Mouse (Mus musculus) frontal cortex, postnatal 36 days (tissue): ENCODE results near the gene Olfr31.

Experiments
- DNase-seq, 2 experiments: peaks; one replicate each; pipeline ENCODE4 v3.0.0; 2022; ENCODE audit warnings: low spot score in 2 of 2

Gene Olfr31

DNA sequence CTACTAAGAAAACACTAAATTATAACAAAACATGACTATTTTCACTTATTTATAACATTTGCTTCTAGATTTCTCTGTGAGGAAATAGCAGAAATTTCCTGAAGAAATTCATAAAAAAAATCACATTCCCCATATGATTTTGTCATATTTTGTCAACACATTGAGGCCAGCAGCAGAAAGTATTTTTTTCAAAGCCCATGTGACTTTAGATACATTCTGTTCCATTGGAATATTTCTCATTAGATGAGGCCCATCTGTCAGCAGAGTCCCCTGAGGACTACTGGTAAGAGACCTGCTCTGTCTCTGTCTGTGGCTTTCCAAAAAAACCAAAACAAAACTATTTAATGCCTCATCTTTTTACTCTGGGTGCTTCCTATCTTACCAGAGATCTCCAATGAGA lies at the start of gene Olfr31:
Olfr31 (plus strand) TSS at position 301 of the 400 bp plus-strand sequence.
- DNase-seq: no peak

DNA sequence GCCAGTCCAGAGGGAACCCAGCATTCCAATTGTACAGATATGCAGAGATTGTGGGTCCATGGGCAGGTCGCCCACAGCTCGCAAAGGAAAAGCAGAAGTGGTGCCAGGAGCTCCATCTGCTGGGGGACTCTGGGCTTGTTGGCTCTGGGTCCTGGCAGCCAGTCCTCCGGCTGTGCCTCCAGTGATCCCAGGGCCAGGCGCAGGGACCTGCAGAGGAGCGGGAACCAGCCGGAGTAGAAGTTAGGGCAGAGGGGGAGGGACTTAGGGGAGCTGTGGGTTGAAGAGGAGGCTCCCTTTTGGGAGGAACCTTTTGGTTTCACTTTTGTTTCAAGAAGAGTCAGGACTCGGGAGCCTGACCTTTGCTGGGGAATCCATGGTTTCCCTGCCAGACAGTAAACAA lies 28.2 kb upstream of the Olfr31 start:
- DNase-seq: no peak

DNA sequence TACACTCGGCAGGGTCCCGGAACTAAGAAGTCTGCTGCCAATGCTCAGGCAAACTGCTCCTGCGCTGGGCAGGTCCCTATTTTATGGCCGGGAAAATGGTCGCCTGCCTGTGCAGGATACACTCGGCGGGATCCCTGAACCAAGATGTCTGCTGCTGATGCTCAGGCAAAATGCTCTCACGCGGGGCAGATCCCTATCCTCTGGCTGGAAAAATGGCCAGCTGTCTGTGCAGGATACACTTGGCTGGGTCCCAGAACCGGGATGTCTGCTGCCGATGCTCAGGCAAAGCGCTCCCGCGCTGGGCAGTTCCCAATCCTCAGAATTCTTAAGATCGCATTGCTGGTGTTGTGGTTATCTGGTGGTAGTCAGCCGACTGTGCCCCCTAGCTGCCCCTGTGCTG lies 13.7 kb upstream of the Olfr31 start:
- DNase-seq: no peak

DNA sequence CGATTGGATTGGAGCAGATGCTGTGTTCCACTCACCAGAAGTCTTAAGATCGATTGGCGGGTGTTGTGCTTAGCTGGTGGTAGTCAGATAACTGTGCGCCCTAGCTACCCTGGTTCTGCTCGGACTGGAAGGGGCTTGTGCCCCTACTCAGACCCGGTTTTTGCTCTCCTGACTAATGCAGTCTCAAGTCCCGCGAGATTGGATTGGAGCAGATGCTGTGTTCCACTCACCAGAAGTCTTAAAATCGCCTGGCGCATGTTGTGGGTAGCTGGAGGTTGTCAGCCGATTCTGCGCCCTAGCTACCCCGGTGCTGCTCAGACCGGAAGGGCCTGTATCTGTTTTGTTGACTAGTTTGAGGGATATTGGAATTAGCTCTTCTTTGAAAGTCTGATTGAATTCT lies 13.2 kb upstream of the Olfr31 start:
- DNase-seq: no peak

DNA sequence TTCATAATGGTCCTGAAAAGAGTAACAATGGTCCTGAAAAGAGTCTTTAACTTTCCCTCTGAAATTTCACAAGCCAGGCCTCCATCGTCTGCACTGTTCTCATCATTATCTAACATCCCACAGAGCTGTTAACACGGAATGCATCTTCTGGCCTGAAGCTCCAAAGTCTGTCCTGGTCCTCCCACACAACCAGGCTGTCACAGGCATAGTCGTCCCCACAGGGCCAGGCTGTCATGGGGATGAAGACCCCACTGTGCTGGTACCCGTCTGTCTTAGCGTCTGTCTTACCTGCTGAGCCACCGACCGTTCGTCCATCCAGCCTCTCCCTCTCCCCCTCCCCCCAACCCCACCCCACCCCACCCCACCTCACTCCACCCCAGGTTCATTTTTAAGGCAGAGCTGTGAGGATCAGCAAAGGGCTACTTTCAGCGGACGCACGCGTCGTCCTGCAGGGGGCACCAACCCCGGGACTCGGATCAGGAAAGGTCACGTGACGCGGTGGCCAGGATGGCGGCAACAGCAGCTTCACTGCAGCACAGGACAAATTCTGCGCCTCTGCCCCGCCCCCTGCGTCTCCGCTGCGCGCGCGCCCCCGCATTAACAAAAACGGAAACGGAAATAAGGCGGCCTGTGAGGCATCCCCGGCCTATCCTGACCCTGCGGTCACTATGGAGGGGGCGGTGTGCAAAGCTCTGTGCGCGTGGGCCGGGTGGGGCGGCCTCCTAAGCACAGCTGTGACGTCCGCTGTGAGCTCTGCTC lies 22.7 kb downstream of the Olfr31 start:
- DNase-seq: peak; percentile 75 to 78

DNA sequence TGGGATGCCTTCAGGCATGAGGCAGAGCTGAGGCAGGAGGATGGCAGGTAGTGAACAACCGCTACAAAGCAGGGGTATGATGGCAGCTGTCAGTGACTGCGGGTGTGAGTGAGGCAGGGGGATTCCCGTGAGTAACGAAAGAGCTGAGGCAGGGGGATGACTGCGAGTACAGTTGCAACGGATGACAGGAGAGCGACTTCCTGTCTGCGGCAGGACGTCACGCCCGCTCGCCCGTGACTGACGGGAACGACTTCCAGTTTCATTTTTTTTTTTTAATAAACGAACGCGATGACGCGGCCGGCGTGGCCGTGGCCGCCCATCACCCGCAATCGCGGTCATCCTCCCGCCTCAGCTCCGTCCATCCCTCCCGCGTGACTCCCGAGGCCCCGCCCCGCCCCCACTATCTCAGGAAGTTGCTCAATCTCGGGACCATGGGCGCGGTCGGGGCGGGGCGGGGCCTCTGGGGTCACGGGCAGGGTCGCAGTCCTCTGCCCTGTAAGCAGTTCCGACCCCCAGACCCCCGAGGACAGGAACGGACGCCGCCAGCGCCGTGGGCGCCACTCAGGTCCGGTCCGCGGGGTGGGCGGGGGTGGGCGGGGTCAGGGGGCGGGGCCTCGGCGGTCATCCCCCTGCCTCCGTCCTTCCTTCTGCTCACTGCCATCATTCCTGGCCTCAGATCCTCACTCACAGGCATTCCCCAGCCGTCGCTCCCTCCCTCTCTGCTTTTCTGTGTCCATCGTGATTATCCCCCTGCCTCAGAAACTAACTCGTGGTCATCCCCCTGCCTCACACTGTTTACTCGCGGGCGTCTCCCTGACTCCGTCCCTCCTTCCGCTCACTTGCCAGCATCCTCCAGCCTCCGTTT lies 23.6 kb downstream of the Olfr31 start, which contains the start of gene Il3ra:
Il3ra (plus strand) TSS at position 328 of the 865 bp plus-strand sequence.
- peak; percentile 71 to 80 for DNase-seq

DNA sequence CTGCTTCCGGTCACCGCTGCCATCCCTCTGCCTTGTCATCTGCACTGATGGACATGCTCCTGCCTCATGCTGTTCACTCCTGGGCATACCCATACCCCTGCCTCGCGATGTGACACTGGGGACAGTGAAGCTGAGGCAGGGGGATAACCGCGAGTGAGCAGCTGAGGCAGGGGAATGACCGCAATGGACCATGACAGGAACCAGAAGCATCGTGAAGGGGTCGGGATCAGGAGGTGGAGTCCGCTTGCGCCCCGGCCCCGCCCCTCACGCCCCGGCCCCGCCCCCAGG lies 24.1 kb downstream of the Olfr31 start:
- DNase-seq: peak in 1 of 2 experiments; percentile 17

DNA sequence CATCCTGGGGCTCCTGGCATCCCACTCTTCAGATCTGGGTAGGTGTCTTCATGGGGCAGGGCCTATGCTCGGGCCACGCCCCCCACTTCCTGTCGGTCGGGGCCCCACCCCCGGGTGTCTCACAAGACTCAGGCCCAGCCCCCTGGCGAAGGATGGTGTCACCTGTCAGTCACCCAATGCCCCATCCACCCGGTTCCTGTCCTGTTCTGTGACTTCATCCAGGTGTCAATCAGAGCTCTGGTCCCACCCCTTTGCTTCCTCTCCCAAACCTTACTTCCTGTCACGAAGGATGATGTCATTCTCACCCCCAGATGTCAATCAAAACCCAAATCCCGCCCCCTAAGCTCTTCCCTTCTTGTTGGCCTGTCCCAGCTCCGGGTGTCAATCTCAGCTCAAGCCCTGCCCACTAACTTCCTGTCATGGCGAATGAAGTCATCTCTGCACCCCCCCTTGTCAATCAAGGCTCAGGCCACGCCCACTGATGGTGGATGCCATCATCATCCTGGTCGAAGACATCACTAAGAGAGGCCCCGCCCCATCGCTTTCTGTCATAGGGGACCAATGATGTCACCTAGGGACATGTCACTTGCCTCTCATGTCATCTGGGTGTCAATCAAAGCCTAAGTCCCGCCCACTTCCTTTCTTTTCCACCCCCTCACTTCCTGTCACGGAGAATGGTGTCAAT lies 24.7 kb downstream of the Olfr31 start:
- DNase-seq: peak in 1 of 2 experiments; percentile 31

DNA sequence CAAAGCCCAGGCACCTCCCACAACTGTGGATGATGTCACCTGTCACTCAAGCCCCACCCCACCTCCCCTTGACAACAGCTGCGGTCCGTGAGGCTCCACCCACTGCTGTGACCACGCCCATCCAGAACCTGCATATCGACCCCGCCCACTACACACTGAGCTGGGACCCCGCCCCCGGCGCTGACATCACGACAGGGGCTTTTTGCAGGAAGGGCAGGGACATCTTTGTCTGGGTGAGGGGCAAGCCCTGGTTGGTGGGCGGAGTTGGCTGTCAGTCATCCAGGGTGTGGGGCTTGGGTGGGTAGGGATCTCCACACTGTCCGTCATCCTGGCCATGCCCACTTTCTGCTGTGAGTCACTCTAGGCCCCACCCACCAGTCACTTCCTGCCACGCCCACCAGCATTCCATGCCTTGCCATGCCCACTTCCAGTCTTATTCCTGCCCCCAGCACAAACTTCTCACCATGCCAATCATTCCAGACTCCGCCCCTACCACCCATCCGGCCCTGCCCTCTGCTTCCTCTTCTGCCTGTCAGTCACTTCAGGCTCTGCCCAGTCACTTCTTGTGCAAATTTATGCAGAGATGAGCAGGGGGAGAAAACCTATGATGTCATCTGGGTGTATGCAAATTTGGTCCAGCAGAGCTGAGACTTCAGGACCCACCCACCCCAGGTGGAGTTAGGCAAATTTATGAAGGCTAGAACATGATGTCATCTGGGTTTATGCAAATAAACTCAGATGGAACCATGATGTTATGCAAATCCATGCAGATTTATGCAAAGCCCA lies 25.4 kb downstream of the Olfr31 start:
- DNase-seq: peak in 1 of 2 experiments; percentile 35

DNA sequence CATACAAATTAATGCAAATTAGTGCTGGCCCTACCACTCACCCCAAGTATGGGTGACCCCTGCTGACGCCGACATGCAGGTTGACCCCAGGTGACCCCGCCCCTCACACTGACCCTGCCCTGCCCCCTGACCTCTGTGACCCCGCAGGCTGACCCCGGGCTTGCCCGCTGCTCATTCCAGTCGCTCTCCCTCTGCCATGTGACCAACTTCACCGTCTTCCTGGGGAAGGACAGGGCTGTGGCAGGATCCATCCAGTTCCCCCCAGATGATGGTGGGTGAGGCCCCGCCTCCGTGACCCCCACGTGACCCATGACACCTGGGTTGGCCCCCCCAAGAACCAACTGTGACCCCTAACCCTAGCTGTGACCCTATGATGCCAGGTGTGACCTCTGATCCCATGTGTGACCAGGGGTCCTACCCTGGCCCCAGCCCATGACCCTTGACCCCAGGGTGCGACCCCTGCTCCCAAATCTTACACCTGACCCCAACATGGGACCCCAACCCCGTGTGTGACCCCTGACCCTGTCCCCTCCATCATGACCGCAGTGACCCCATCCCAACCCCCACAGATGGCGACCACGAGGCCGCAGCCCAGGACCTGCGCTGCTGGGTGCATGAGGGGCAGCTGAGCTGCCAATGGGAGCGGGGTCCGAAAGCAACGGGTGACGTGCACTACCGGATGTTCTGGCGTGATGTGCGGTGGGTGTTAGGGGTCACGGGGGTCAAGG lies 26.2 kb downstream of the Olfr31 start:
- DNase-seq: no peak

DNA sequence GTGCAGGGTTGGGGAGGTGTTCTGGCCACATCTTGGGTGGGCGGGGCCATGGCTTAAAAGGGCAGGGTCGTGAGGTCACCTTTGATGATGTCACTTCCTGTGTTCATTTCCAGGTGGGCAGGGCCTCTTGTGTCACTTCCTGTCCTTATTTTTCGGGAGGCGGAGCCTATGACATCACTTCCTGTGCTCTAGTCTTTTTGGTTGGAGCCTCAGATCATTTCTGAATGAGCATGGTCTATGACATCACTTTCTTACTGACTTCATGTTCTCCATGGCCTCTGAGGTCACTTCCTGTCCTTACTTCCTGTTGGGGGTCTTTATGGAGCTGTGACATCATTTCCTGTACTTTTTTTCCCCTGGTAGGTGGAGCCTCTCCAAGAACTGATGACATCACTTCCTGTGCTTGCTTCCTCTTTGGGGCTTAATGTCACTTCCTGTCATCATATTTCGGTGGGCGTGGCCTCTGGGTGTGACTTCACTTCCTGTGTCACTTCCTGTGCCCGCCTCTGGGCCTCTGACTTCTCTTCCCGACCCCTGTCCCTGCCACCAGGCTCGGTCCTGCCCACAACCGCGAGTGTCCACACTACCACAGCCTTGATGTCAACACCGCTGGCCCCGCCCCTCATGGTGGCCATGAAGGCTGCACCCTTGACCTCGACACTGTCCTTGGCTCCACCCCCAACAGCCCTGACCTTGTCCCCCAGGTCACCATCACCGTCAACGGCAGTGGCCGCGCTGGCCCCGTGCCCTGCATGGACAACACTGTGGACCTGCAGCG lies 27.0 kb downstream of the Olfr31 start:
- DNase-seq: no peak

DNA sequence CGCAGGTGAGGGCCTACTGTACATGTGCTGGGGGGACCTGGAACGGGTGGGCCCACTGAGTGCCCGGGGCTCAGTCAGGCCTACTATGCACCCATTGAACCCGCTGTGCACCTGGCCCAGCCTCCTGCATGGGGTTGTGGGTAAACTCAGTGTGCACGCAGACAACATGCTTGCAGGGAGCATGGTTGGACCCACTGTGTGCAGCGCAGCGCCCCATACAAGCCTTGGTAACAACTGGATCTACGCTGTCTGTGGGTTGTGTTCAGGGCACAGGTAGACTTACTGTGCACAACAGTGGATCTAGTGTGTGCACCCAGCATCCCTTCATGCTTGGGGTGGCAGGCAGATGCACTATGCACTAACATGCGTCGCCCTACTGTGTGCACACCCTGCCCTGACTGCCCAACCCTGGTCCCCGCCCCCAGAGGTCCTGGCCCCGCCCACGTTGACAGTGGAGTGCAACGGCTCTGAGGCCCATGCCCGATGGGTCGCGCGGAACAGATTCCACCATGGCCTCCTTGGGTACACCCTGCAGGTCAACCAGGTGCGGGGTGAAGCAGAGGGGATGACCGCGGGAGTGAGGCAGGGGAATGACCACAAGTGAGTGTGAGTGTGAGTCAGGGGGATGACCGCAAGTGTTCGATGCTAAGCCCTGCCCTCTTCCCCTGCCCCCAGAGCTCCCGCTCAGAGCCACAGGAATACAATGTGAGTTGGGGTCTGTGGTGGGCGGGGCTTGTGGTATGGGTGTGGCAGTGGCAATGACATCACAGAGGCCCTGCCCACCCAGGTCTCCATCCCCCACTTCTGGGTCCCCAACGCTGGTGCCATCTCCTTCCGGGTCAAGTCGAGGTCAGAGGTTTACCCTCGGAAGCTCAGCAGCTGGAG lies 27.9 kb downstream of the Olfr31 start:
- DNase-seq: no peak

DNA sequence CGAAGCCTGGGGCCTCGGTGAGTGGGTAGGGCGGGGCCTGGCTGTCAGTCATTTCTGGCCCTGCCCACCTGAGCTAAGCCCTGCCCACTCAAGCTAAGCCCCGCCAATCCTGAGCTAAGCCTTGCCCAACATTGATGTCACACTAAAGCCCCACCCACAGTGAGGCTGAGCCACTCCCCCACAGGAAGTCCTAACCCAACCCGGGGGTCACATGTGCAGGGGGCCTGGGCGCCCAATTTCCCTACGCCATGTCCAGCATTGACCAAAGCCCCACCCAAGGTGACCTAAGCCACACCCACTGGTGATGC lies 28.5 kb downstream of the Olfr31 start:
- DNase-seq: no peak

DNA sequence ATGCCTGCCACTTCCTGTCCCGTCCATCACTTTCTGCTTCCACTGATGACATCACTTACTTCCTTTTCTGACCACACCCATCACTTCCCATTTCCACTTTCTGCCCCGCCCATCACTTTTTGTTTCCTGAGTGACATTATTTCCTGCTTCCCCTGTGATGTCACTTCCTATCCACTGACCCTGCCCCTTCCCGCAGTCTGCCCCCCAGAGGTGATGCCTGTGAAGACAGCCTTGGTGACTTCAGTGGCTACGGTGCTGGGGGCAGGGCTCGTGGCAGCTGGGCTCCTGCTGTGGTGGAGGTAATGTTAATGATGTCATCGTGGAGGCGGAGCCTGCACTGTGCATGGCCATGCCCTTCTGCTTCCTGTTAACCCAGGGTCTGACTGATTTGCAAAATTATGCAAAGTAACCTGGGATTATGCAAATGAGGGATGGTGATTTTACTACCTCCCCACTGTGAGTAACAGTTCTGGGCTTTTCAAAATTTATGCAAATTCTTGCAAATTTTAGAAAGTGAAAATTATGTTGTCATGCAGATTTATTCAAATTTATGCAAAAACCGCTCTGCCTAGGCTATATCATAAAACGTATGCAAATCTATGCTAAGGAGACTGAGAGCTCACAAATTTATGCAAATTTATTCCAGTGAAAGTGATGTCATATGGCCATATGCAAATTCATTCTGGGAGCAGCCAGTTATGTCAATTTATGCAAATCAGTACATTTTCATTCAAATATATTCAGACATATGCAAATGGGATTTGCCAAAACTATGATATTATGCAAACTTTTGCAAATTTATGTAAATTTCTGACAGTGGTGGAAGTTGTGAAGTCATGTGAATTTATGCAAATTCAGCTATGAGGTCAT lies 29.3 kb downstream of the Olfr31 start:
- DNase-seq: no peak

DNA sequence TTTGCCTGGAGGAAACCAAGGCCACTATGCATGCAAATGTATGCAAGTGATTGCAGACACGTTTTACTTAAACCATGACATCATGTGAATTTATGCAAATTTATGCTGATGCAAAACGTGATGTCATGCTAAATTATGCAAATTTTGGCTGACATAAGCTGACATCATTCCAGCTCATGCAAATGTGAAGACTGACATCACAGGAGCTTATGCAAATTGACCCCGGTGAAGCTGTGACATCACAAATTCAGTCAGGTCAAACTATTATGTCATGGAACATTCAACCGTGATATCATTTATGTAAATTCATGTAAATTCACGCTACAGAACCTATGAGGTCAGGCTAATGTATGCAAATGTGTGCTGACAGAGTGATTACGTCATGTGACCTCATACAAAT lies 30.0 kb downstream of the Olfr31 start:
- no peak for DNase-seq

DNA sequence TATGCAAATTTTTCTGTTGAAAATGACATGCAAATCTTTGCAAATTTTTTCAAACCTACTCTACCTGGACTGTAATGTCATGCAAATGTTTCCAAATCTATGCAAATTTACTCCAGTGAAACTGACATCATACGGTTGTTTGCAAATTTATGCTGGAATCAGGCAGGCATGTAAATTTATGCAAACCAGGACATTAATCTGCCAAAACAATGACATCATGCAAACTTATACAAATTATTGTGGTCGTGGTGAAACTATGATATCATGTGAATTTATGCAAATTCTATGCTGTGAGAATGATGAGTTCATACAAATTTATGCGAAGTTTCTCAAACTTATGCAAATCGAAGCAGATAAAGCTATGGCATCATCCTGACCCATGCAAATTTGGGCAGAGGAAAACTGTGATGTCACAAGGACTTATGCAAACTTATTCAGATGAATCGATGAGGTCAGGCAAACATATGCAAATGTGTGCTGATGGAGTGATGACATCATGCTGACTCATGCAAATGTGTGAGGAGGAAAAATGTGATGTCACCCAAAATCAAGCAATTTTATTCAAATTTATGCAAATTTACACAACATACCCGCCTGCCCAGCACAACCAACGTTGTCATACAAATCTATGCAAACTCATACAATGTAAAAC lies 30.6 kb downstream of the Olfr31 start:
- no peak for DNase-seq

DNA sequence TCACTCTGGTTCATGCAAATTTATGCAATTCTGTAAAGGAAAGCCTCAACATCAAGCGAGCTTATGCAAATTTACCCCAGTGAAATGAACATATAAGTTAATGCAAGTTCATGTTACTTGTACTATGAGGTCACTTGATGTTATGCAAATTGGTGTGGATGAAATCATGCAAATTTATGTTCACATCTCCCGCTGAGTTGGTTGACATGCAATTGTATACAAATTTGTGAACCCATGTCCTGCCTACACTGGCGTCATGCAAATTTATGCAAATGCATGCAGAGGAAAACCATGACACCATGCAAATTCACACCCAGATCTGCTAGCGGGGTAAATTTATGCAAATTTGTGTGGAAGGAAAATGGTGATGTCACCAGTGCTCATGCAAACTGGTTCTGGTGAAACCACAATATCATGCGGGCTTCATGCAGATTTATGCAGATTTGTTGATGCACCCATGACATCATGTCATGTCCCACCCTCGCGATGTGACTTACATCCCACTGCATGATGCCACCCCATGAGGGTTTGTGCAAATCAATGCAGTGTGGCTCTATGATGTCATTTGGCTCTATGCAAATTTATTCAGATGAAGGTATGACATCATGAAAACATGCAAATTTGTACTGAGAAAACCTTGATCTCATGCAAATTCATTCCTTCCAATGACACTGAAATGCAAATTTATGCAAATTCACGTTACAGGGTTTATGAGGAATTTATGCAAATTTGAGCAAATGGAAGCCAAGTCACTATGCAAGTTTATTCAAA lies 31.3 kb downstream of the Olfr31 start:
- no peak for DNase-seq
